Mouse (Mus musculus) lung, adult 2 months (tissue): ENCODE results near the gene Aida.

ENCODE experiments used
- CTCF ChIP-seq: fragments of 200-500 bp; IDR thresholded peaks from 2 replicates; pipeline ENCODE4 v1.5.1; 2011; ENCODE audit warnings: mild to moderate bottlenecking, low read length, control low read depth; ENCODE audit not compliant: insufficient read depth
- POLR2A ChIP-seq: fragments of 200-500 bp; IDR thresholded peaks from 2 replicates; pipeline ENCODE4 v1.6.1; 2011; ENCODE audit warnings: low read depth, mild to moderate bottlenecking, control low read depth, low read length, borderline replicate concordance; ENCODE audit errors: extremely low read depth

GRCm38 (mm10) chr1:183315783-183316182 is 19.4 kb downstream of the Aida start:
- no peak for TF ChIP-seq POLR2A
- no peak for TF ChIP-seq CTCF
